Mouse (Mus musculus) kidney, postnatal 36 days (tissue): ENCODE results near the gene Ccdc136.

Experiments
- DNase-seq, 2 experiments: peaks; one replicate each; pipeline ENCODE4 v3.0.0; 2021 to 2022; ENCODE audit warnings: mixed read lengths in 2 of 2

The Ccdc136 gene

DNA sequence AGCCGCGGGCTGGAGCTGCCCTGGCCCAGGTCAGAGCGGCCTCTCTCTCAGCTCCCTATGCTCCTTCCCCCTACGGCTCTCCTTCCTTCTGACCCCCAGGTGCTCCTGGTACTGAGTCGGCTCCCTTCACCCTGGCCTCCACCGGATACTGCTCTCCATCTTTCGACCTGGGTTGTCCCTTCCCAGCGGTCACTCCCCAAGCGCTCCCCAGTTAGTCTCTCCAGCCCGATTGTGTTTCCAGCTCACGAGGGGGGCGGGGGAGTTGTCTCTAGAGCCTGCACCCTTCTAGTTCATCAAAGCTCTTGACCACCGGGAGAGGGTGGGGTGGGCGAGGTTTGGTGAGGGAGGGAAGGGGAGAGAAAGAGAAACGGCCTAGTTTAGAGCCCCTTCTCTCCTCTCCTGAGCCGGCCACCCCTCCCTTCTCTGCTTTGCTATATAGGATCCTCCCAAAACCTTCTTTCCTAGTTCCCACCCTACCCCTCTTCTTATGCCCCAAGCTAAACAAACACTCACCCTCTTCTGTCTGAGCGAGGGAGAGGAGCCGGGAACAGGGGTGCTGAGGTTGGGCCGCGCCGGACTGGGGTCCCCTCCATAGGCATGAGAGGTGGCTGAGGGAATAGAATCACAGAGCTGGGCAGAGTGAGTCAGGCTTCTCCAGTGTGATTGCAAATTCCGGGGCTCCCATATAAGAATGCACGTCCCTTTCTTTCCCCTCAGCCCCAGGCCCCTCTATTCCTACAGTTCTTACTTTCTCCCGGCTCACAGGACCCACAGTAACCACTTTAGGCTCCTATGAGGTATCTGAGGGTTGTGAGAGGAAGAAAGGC, 818 bp downstream of the Ccdc136 start:
- DNase-seq = no peak

DNA sequence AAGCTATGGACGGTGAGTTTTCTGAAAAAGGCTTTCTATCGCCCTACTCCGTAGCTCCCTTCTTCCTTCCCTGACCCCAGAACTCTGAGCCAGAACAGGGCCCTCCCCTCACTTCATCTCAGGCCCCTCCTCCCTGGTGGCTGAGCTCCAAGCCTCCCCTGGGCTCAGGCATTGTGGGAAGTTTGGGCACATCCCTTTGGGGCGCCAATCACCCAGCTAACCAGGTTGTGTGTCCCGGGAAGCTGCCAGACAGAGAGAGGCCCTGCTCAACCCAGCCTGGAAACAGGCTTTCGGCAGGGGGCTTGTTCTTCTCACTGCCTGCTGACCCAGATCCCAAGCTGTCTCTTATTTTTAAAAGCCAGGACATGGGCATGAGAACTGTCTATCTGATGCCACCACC, 1.5 kb downstream of the Ccdc136 start:
- DNase-seq = peak in 1 of 2 experiments; percentile 14

DNA sequence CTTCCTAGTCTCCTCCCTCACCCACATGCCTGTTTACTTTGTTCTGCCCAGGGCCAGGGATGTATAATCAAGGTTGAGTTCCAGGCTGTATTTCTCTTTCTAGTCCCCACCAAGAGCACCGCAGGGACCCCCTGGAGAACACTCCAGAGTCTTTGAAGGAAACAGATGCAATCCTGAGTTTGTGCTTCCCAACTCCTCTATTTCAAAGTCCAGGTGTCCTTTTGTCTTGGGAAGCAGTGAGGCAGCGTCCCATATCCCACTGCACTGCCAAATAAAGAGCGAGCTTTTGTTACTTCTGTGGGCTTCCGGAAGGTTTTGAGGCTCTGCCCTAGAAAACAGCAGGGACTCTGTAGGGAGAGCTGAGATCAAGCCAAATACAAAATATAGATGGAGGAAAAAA, 3.7 kb downstream of the Ccdc136 start:
- DNase-seq = no peak

DNA sequence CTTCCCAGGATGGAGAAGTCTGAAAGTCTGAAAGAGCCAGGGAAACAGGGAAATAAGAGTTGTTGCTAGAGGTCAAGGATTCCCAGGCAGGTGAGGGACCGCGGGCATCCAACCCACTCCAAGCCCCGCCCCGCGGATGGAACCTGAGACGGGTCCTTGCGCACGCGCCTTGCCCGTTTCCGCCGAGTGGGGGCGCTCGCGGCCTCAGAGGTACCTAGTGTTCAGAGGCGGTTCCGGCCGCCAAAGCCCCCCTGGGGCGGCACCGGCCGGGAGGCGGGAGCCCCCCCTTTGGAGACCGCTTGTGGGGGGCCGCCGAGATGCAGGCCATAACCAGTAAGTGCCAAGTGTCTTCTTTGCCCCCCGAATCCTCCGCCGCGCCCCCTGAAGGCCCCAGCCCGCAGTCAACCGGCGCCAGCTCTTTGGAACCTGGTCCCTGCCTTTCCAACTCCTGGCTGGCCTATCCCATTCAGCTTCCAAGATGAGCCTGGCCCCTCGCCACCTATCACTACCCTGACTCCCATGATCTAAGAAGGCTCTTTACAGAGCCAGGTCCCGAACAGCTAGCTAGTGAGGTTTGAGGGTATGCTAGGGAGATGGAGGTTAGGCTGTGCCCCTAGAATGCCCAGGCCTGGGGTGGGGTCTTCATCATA, 6.7 kb downstream of the Ccdc136 start:
- DNase-seq = peak in 1 of 2 experiments; percentile 41

DNA sequence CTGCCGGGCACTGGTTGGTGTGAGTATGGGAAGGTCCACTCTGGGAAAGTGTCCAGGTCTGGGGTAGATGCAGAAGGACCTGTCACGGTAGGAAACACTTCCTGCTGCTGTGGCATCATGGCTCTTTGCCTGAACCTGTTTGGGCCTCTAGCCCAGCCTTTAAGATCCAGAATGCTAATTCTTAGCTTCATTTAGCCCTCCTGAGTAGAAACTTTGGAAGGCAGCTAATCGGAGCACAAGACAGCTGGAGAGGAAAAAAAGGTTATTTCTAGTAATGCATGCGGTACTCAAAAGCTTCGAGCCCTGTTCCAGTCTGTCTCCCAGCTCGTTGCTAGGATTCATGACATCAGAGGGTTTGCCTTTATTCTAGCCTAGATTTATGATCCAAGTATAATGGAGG, 10.3 kb downstream of the Ccdc136 start:
- no peak for DNase-seq

DNA sequence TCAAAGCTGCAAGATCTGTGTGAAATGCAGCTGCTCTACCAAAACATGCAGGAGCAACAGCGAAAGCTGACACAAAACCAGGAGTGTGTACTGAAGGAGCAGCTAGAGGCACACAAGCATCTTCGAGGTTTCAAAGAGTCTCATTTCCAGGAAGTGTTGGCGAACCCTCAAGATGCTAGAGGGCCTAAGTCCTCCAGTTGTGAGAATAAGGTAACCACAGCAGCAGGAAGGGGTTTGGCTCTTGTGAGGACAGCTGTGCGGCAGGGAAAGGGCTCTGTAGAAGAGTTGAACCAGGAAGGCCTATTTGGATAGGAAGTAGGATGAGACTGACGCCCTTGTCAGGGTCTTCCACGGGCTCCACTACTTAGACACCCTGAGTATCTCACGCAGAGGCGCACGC, 19.3 kb downstream of the Ccdc136 start:
- no peak for DNase-seq

DNA sequence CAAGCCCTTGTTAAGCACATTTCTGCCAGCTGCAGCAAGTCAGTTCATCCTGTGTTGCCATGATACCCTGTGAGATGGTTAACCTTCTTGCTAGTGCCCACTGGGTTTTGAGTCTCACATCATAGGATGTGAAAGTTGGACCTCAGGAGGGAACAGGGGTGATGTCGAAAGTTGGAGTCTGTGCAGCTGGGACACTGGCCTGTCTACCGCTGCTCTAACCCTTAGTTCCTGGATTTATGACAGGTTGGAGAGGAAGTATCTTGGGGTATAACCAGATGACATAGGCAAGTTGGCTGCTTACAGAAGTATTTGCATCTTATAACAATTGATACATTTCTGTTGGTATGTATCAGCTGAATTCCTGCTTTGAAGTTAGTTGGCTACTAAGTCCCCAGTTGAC, 24.5 kb downstream of the Ccdc136 start:
- DNase-seq = no peak

DNA sequence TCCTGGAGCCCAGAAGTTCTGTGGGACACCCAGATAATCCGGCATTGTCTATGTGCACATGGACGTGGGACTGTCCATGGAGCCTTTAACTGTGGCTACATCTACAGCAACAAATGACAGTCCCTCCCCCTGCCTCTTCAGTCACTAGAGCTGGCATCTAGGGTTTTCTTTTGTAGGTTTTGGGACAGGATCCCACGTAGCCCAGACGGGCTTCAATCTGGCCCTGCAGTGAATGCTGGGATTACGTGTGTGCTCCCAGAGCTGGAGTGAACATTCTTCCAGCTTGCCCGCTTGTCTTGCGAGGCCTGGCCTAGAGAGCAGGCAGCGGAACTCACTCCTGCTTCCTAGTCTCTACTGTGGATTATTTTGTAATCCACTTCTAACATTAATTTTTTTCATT, 29.0 kb downstream of the Ccdc136 start:
- DNase-seq = no peak

DNA sequence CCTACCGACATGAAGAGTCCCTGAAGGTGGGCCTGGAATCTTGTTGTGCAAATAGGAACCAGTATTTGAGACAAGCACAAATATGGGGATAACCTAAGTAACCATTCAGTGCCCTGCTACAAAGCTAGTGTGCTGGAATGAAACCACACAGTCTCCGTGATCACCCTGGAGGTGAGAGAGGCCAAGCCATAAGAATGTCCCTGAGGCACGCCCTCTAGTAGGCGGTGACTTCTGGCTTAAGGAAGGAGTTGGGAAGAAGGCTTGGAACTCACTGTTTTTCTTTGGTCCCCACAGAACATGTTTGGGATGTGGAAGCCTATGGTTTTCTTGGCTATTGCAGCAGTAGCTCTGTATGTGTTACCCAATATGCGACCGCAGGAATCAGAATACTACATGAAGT, 30.2 kb downstream of the Ccdc136 start:
- DNase-seq = no peak

DNA sequence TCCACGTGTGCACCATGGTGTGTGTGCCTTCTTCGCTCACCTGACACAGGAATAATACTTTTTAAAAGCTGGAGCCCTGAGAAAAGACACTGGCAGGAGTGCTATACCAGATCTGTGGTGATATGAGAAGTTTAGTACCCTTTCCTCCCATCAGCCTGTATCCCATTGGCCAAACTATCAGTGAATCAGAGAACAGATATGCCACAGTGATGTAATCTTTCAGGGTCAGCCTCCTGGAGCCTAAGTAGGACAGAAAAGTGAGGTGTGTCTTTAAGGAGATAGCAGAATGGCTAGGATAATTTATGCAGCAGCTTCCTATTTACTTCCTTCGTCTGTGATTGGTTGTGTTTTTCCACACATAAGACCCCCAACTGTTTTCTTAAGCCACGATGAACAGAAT, 32.1 kb downstream of the Ccdc136 start:
- DNase-seq = no peak

DNA sequence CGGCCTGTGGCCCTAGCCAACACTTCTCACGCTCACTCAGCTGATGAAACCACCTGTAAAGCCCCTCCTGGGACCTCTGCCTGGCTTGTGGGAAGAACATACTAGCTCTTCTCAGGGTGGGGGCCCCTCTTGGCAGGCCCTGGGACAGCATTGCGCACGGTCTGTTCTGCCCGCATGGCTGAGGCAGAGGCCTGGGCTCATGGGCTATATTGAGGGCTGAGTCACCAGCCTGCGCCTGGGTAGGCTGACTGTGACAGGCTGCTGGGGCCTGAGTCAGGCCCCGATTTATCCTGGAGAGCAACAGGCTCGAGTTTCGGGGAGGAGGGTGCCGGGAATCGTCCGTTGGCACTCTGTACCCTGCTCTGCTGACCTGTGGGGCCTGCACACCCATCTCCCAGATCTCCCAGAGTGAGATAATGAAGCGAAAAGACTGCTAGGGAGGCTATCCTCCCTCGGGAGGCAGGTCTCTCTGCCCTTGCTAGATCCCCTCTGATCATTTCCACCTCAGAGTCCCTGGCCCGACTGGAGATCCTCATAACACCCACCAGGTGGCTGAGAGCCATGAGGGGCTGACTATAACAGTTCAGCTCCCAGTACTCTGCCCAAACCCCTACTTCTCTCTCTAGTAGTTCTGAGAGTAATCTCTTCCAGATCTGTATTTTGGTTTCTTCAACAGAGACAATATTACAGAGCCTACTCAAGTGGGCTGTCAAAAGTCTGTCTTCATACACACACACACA, 34.7 kb downstream of the Ccdc136 start:
- no peak for DNase-seq

DNA sequence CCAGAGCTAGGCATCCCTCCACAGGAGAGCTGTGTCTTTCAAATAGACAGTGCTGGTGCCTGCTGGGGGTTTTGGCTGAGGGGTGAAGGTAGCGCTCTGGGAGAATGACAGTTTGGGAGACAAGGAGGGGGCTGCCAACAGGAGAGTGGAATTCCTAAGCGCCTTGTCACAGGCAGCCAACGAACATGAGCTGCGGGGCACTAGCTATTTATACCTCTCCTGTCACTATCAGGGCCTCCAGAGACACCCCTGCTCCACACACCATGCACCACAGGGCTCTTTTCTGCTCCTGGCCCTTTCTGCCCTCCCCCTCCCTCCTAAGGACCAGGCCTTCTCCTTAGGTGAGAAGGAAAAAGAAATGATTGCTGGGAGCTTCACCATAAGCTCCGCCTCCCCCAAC, 35.4 kb downstream of the Ccdc136 start:
- no peak for DNase-seq

DNA sequence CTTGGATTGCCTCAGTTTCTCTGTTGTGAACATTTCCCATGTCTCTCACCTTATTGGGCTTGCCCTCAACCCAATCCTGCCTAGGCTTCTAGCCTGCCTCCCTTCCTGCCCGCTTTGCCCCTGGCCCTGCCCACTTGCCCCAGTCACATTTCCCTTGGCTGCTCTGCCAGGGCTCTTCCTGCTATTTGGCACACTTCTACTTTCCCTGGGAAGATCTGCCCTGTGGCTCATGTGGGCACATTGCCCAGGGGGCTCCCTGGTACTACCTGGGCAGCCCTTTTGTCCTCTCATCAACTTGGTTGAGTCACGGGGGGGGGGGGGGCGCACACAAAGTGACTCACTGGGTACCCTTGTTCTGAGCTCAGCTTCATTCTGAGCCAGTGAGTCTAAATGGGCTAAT, 36.0 kb downstream of the Ccdc136 start:
- no peak for DNase-seq

DNA sequence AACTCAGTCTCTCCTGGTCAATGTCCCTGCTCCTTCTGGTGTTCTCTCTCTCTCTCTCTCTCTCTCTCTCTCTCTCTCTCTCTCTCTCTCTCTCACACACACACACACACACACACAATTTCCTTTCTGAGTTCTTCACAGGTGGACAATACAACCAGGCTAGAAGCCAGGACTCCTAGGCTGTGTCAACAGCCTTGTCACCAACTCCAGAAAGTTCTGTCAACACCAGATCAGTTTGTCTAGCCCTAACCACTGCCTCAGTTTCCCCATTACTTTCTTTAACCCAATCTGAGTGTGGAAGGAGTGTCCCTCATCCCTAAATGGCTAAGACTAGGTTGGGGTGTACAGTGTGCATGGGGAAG, 36.5 kb downstream of the Ccdc136 start:
- DNase-seq = no peak

DNA sequence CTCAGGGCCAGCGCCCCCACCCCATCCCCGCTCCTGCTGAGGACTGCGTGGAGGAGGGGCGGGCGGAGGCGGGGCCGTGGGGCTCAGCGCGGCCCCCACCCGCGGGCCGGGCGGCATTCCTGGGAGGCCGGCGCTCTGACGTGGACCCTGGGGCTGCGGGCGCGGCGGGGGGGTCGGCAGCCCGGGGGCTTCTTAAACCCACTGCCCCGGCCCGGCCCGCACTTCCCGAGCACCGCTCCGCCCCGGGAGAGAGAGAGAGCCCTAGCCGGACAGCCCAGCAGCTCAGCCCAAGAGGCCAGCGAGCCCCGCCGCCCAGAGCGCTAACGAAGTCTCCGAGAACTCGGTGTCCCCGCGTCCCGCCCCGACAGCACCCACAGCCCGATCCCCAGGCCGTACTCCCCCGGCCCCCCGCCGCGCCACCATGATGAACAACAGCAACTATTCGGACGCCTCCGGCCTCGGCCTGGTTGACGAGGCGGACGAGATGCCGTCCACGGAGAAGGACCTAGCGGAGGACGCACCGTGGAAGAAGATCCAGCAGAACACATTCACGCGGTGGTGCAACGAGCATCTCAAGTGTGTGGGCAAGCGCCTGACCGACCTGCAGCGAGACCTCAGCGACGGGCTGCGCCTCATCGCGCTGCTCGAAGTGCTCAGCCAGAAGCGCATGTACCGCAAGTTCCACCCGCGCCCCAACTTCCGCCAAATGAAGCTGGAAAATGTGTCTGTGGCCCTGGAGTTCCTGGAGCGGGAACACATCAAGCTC, 37.1 kb downstream of the Ccdc136 start, which contains the start of gene Flnc:
Flnc (plus strand) TSS at position 219 of the 766 bp plus-strand sequence.
- peak in 1 of 2 experiments; percentile 38 for DNase-seq

DNA sequence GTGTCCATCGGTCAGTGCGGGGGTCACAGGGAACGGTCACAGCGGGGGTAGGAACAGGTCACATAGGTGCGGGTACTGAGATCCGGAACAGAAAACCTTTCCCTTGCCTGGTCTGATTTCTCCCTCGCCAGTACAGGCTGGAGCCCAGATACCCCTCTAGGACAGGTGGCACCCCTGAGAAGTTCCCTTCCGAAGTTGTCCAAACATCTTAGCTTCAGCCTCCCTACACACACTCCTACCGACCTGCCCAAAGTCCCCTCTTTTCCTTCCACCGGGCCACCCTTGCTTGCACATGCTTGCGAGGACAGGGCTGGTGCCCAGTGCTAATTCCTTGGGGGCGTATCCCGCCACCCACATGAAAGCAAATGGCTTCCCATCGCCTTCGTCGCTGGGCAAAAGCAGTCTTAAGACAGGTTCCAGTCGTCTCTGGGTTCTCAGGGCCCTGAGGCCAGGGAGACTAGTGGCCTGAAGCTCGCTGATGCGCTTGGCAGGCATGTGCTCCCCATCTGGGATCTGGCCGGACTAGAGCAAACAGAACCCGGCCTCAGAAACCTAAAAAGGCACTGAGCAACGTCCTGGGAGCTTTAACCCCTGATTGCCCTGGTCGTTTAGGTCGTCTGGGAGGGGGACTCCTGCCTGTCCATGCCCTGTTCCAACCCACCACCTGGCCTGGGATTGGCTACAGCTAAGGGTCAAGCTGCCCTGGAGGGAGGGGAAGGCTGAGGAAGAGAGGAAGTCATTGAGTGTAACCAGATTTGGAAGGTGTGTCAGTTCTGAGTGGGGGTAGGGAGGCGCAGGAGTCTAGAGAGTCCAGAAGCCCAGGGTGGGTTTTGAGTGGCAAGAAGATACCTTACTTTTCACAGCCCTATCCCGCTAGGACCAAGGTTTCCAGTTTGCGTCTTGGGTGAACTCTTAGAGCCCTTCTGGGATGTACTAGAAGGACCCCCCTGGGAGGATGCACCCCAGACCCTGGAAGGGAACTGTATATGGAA, 38.0 kb downstream of the Ccdc136 start:
- DNase-seq = no peak

DNA sequence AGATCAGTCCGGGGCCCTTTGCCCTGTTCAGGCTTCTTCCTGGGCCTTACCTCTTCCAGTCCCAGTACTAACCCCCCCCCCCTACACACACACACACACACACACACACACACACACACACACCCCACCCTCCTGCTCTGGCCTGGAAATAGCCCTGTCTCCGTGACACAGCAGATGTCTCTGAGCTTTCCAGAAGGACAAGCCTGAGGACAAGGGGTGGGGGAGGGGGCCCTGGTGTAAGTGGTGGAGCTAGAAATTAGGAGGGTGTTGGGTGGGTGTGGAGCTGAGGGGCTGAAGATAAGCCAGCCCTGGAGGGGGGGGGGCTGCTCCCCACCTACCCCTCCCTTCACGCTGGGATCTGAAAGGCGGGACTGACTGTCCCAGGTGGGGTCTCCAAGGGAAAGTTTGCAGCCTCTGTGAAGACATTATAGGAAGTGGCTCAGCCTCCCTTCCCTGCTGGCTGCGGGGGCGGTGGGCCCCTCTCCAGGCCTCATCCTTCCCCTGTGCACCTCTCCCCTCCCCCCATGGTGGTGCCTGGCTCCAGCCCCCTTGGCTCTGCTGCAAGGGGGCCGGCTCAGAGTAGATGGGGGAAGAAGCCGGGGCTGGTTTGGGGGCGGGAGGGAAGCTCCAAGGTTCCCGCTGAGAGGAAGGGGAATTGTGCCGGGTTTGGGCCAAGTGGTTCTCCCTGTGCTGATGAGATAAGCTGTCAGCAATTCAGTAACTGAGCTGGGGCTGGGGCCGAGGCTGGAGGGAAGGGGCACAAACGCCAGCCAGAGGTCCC, 39.0 kb downstream of the Ccdc136 start:
- DNase-seq = no peak

DNA sequence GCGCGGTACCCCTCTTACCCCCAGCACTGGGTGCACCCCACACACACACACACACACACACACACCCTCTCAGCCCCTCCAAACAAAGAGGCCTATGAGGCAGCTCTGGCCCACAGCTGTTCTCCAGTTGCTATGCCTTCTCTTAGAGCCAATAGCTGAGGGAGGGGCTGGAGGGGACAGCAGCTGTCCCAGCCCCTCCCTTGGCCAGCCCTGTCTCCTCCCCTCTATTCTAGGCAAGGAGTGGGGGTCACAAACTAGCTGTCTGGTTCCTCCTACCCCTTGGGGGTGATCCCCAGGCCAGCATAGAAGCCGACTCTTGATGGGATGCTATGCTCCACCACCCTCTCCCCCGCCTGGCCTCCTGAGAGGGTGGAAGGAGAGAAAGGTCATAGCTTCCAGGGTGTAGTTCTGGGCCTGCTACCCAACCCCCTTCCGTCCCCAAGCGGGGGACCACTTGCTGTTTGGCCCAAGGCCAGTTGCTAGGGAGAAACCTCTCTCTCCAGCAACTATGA, 39.9 kb downstream of the Ccdc136 start:
- no peak for DNase-seq

DNA sequence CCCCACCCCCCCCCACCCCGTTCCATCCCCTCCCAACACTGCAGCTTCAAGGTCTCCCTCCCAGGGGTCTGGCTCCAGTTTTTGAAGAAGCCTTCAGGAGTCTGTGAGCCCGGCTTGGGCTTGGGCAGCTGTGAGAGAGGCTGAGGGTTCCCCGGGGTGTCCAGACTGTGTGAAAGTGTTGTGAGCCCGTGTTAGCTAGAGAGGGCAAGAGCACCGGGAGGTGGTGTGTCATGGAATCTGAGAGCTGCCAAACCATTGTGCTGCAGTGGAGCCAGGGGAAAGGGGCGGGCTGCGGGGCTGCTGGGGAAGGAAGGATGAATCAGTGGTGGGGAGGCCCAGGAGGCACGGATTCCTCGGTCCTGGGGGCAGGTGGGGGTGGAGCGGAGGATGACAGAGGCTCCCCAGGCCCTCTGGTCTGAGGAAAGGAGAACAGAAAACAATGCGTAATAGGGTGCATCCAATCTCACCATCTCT, 40.4 kb downstream of the Ccdc136 start:
- DNase-seq = no peak

DNA sequence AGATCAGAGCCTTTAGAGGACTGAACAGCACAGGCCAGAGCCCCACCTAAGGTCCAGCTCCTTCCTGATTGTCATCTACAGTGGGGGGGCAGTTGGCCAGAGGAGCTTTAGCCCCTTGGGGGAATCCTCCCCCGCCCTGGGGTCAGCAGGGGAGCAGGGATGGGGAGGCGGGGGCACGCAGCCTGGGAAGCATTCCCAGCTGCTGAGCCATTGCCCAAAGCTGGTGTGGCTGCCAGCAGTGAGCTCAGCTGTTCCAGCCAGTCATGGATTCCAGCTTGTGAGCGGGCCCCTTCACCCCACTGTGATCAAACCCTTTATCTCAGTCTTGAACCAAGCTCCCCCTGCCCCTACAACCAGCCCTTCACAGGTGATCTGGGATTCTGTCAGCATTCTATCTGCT, 43.1 kb downstream of the Ccdc136 start:
- DNase-seq = no peak

DNA sequence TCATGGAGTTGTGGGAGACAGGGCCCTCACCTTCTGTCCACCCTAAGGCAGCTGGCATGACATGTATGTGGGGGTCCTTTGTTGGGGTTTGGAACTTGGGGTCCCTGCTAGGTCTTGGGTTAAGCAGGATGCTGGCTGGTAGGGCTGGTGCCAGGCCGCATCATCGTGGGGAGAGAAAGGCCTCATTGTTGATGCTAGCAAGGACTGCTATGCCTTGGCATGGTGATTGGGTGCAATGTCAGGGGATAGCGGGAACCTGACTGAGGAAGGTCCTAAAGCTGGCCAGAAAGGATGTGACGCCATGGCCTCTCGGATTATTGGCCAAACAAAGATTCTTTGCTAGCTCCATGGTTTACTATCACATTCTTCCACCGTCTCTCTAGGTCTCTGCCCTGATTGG, 43.7 kb downstream of the Ccdc136 start:
- DNase-seq = no peak
